Mouse (Mus musculus) MEL (cell line): Measurements from ENCODE around the gene Prickle1.

Experiments
- BHLHE40 ChIP-seq: IDR thresholded peaks from 2 replicates; pipeline ENCODE4 v1.6.1; 2012; ENCODE audit warnings: low read depth, mild to moderate bottlenecking, inconsistent platforms, low read length, improper control_type of control experiment, borderline replicate concordance
- CTCF ChIP-seq, 3 experiments: IDR thresholded peaks in 2 of 3; conservative IDR thresholded peaks in 1 of 3; 2 replicates each; pipeline ENCODE4 v1.5.1; 2011 to 2012; ENCODE audit warnings: low read length in 3 of 3, low read depth in 2 of 3, mild to moderate bottlenecking in 2 of 3, improper control_type of control experiment in 1 of 3, inconsistent platforms in 1 of 3, mixed read lengths in 1 of 3, moderate library complexity in 1 of 3; ENCODE audit not compliant: control insufficient read depth in 1 of 3, insufficient read depth in 1 of 3, poor library complexity in 1 of 3, severe bottlenecking in 1 of 3
- ETS1 ChIP-seq: IDR thresholded peaks from 2 replicates; pipeline ENCODE4 v1.6.1; 2012; ENCODE audit warnings: low read depth, mild to moderate bottlenecking, inconsistent platforms, low read length, improper control_type of control experiment, moderate library complexity
- MAX ChIP-seq: IDR thresholded peaks from 2 replicates; pipeline ENCODE4 v1.6.1; 2011; ENCODE audit warnings: low read length, improper control_type of control experiment
- POLR2A ChIP-seq, 2 experiments: IDR thresholded peaks; 2 replicates each; pipeline ENCODE4 v1.6.1; 2011 to 2012; ENCODE audit warnings: low read length in 2 of 2, mild to moderate bottlenecking in 2 of 2, control low read depth in 1 of 2, improper control_type of control experiment in 1 of 2, low read depth in 1 of 2, moderate library complexity in 1 of 2; ENCODE audit not compliant: control insufficient read depth in 1 of 2, insufficient read depth in 1 of 2, poor library complexity in 1 of 2
- RCOR1 ChIP-seq: IDR thresholded peaks from 2 replicates; pipeline ENCODE4 v1.6.1; 2012; ENCODE audit warnings: low read depth, mild to moderate bottlenecking, inconsistent platforms, low read length, improper control_type of control experiment
- UBTF ChIP-seq: IDR thresholded peaks from 2 replicates; pipeline ENCODE4 v1.6.1; 2012; ENCODE audit warnings: low read depth, mild to moderate bottlenecking, inconsistent platforms, low read length, improper control_type of control experiment, moderate library complexity, borderline replicate concordance; ENCODE audit not compliant: insufficient read depth
- USF1 ChIP-seq: IDR thresholded peaks from 2 replicates; pipeline ENCODE4 v1.6.1; 2014; ENCODE audit warnings: low read depth, mild to moderate bottlenecking, inconsistent platforms, low read length, improper control_type of control experiment, moderate library complexity
- USF2 ChIP-seq, 2 experiments: IDR thresholded peaks; 2 replicates each; pipeline ENCODE4 v1.6.1; 2011 to 2012; ENCODE audit warnings: improper control_type of control experiment in 2 of 2, low read length in 2 of 2, borderline replicate concordance in 1 of 2, inconsistent platforms in 1 of 2, low read depth in 1 of 2, mild to moderate bottlenecking in 1 of 2; ENCODE audit not compliant: insufficient read depth in 1 of 2
- ZC3H11A ChIP-seq: IDR thresholded peaks from 2 replicates; pipeline ENCODE4 v1.6.1; 2012; ENCODE audit warnings: low read depth, mild to moderate bottlenecking, inconsistent platforms, low read length, improper control_type of control experiment
- ZMIZ1 ChIP-seq: IDR thresholded peaks from 2 replicates; pipeline ENCODE4 v1.6.1; 2012; ENCODE audit warnings: low read depth, mild to moderate bottlenecking, inconsistent platforms, low read length, improper control_type of control experiment, moderate library complexity

- no peak for TF ChIP-seq MAX
- no peak for TF ChIP-seq BHLHE40
- no peak for TF ChIP-seq POLR2A (IDR thresholded peaks at IDR 0.05; ENCODE audit: control insufficient read depth in 1 of 2, insufficient read depth in 1 of 2, low read depth in 1 of 2, low read length in 2 of 2, poor library complexity in 1 of 2)
- no peak for TF ChIP-seq USF1
- TF ChIP-seq CTCF (IDR thresholded peaks at IDR 0.05 in 2 of 3, conservative IDR thresholded peaks at IDR 0.05 in 1 of 3; ENCODE audit: control insufficient read depth in 1 of 3, insufficient read depth in 1 of 3, low read depth in 2 of 3, low read length in 3 of 3, poor library complexity in 1 of 3, severe bottlenecking in 1 of 3) = no peak
- TF ChIP-seq ZC3H11A = no peak
- no peak for TF ChIP-seq ETS1
- no peak for TF ChIP-seq ZMIZ1
- no peak for TF ChIP-seq UBTF
- no peak for TF ChIP-seq USF2 (IDR thresholded peaks at IDR 0.05; ENCODE audit: borderline replicate concordance in 1 of 2, insufficient read depth in 1 of 2, low read depth in 1 of 2, low read length in 2 of 2)
- TF ChIP-seq RCOR1 = no peak
These were observed 22.9 kb upstream of the Prickle1 start for GRCm38 (mm10) chr15:93618442-93619150.
